Mouse (Mus musculus) layer of hippocampus, adult 11-12 months (tissue): ENCODE results near the gene Cars2.
"Not testable (repeated sequence)": the region's sequence is repeated elsewhere in the genome, so short reads cannot be mapped to it uniquely, and the experiment has no call there.

Experiments
- DNase-seq: peaks from one replicate; pipeline ENCODE4 v3.0.0; 2022; ENCODE audit warnings: low spot score

The Cars2 gene

GRCm38 (mm10) chr8:11475876-11476275 lies 74.7 kb downstream of the Cars2 start:
- no peak for DNase-seq

GRCm38 (mm10) chr8:11475397-11475796 lies 75.2 kb downstream of the Cars2 start:
- DNase-seq, result no peak

GRCm38 (mm10) chr8:11473072-11473471 lies 77.5 kb downstream of the Cars2 start:
- DNase-seq, result no peak

- no peak for DNase-seq
Observed at GRCm38 (mm10) chr8:11471309-11471708, 79.3 kb downstream of the Cars2 start.

GRCm38 (mm10) chr8:11470694-11471093 lies 79.9 kb downstream of the Cars2 start:
- no peak for DNase-seq

GRCm38 (mm10) chr8:11469095-11469494 lies 81.5 kb downstream of the Cars2 start:
- no peak for DNase-seq

GRCm38 (mm10) chr8:11466528-11466927 lies 84.1 kb downstream of the Cars2 start:
- DNase-seq, result not testable (repeated sequence)

GRCm38 (mm10) chr8:11465619-11466018 lies 85.0 kb downstream of the Cars2 start:
- no peak for DNase-seq

- DNase-seq, result no peak
Observed at GRCm38 (mm10) chr8:11464707-11464964, 85.9 kb downstream of the Cars2 start.
